Mouse (Mus musculus) layer of hippocampus, postnatal 10 days (tissue): ENCODE measurements around the gene Ube2l3. TPM values are rescaled to one million over a fixed set of nuclear protein-coding genes. Genes with fewer than 3 reads are reported as not detected.

Experiments used
- DNase-seq, 2 experiments: peaks; one replicate each; pipeline ENCODE4 v3.0.0; 2021; ENCODE audit warnings: low spot score in 2 of 2
- total RNA-seq, 2 experiments: library from RNA; stranded (reverse); gene quantifications; 2 replicates each; pipeline ENCODE4 v1.2.3; 2021

Gene Ube2l3
- total RNA-seq, 2 experiments from 2014 or later: 173 to 178 TPM

DNA sequence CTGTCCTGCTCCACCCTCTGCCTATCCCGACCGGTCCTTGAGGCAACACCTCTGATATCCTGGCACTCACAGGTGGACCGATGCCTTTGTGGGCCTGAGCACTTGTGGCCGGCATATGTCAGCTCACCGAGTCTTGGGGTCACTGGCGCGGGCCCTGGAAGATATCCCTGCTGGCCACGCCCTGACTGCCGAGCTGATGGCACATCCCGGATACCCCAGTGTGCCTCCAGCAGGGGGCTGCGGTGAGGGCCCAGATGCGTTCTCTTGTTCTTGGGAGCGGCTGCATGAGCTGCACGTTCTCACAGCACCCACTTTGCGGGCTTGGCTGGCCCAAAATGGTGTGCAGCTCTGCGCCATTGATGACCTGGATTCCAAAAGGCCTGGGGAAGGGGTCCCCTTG is 54.4 kb downstream of the Ube2l3 start:
- DNase-seq: peak in 1 of 2 experiments; percentile 48

DNA sequence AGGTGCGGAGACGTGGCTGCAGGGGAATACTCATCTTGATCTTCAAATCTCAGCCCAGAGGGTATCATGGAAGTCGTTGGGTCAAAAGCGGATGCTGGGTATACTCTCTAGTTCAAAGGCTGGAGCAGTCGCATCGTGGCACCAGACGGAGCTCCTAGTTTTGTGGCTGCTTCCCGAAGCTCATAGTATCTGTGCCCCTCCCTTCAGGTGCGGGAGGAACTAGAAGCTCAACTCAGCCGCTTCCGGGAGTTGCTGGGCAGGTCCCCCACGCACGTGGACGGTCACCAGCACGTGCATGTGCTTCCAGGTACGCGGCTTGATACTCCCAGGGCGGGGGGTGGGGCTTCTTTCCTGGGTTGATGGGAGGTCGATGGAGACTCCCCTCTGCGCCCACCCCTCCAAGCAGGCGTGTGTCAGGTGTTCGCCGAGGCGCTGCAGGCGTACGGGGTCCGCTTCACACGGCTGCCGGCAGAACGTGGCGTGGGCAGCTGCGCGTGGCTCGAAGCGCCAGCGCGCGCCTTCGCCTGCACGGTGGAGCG is 55.0 kb downstream of the Ube2l3 start:
- peak in 1 of 2 experiments; percentile 47 for DNase-seq

DNA sequence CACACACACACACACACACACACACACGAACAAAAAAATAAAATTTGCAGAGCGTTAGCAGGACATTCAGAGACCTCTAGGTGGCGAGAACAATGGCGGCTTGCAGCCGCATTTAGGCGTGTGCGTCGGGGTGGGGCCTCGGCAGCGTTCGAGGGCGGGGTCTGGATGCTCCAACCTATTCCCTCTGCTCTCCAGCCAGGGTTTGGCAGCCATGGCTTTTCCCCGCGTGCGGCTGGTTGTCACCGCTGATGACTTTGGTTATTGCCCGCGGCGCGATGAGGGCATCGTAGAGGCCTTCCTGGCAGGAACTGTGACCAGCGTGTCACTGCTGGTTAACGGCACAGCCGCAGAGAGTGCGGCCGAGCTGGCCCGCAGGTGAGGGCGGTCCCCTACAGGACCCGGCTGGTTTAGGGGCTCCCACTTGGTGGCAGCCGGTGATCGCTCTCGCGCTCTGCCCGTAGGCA is 55.6 kb downstream of the Ube2l3 start, which contains the start of gene Ccdc116:
TSS of gene Ccdc116 (minus strand) at position 458 of the 464 bp plus-strand sequence.
- peak; percentile 74 to 79 for DNase-seq

DNA sequence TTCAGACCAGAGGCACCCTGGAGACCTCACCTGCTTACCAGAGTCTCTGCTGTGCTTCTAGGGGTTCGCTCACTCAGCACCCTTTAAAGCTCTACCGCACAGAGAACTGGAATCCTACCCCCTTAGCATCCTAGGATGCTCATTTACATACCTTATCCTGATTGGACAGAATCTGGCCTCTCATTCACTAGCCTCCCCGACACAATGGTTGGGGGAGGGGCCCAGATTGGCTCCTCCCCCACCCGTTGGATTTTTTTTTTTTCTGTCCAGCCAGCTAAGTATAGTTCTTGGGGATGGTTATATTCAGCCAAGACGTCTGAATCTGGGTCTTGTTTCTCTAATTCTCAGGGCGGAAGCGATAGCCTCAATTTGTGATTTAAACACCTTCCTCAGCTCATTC is 58.1 kb downstream of the Ube2l3 start, which contains the start of gene Ydjc:
TSS of gene Ydjc (plus strand) at position 283 of the 400 bp plus-strand sequence.
- no peak for DNase-seq

DNA sequence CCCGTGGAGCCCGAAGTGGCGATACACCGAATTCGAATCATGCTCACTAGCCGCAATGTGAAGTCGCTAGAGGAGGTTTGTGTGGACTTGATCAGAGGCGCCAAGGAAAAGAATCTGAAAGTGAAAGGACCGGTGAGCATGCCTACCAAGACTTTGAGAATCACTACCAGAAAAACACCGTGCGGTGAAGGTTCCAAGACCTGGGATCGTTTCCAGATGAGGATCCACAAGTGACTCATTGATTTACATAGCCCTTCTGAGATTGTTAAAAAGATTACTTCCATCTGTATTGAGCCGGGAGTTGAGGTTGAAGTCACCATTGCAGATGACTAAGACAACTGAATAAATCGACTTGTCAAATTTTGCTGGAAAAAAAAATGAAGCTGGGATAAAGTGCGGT is 65.1 kb downstream of the Ube2l3 start:
- no peak for DNase-seq

DNA sequence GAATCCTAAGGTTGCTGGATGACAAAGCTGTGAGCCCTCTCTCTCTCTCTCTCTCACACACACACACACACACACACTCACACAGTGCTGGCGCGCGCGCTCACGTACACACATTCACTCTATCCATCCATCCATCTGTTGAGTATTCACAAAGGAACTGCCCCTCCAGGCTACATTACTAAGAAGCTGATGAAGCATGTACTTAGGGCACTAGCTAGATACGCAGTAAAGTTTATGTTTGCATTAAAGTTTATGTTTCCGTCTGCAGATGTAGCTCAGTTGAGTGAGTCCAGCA is 69.6 kb downstream of the Ube2l3 start:
- DNase-seq: no peak

DNA sequence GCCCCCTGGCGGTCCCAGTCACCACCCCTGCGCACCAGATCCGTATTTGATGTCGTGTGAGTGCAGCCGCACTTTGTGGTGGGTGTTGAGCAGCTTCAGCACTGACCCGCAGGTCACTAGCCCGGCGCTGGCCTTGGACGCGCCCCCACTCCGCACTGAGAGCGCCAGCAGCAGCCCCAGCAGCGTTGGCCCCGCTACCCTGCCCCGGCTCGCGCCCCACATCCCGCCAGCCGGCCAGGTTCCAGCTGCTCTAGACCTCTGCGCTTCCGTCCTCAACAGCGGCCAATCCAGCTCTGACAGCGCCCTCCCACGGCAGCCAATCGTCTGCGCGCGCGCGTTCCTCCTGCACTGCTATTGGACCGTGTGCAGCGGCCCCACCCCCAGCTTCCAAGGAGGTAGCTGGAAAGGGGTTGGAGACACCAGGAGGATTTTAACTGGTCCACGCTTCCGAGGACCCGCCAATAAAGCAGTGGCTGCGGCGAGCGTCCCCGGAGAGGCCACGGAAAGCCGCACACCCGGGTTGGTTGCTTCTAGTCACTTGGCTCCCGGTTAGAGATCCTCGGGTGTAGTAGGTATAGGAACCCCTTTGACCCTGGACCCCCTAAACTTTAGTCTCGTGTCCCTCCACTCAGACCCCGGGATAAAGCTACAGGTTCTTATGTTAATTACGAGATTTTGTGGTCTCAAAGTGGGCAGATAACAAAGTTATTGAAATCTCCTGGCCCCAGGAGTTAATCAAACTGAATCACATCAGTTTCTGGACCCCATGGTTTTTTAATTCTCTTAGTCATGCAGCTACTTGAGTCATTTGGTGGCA is 70.2 kb downstream of the Ube2l3 start, which contains the start of gene Sdf2l1:
TSS of gene Sdf2l1 (minus strand) at position 295 of the 817 bp plus-strand sequence.
- DNase-seq: peak; percentile 97 to 98

DNA sequence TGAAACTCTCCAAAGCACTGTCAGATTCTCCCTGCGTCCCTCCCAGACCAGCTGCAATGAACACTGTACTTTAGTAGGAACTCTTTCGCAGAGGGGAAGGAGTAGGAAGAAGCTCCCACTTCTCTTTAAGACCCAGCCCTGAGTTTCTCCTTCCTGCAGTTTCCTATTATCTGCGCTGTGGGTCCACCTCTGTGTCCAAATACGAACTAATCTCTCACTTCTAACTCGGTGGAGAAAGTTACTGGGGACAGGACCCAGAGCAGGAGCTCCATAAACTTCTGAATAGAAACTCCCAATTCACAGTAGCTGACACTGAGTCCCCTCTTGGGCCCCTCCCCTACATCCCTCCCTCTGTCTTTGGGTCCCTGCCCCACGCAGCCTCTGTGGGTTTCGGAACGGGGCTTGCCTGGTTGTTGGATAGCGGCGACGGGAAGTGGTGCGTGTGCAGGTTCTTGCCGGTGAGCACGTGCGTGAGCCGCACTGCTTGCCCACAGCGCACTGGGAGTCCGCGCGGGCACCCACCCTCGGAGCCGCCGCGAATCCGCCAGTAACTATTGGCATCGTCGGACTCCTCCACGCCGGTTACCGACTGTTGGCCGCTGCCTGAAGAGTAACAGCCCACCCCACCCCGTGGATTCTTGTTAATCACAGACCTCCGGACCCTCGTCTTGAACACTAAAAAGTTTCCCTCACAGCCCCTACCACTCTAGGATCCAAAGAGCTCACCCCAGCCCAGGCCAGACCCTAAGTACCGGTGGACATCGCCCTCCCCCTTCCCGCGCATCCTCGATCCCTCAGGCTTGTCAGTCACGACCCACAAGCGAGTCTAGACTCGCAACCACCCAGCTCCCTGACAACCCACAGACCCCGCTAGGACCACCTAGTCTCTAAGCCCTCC is 71.0 kb downstream of the Ube2l3 start:
- DNase-seq: no peak

DNA sequence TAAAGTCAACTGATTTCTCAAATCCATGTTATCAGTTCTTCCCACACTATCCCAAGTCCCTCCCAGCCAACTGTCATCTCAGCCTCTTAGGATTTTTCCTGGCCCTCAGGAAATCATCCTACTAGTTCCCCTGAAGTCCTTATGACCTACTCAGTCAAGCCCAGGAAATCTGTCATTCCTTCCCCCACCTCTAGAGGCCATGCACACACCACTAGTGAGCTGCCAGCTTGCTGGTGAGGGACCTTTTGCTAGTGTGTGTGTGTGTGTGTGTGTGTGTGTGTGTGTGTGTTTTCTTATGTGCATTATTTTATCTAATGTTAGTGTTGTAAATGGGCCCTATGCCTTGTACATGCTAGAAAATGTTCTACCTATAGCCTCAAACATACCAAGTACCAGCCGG is 75.2 kb downstream of the Ube2l3 start:
- peak; percentile 32 to 52 for DNase-seq

DNA sequence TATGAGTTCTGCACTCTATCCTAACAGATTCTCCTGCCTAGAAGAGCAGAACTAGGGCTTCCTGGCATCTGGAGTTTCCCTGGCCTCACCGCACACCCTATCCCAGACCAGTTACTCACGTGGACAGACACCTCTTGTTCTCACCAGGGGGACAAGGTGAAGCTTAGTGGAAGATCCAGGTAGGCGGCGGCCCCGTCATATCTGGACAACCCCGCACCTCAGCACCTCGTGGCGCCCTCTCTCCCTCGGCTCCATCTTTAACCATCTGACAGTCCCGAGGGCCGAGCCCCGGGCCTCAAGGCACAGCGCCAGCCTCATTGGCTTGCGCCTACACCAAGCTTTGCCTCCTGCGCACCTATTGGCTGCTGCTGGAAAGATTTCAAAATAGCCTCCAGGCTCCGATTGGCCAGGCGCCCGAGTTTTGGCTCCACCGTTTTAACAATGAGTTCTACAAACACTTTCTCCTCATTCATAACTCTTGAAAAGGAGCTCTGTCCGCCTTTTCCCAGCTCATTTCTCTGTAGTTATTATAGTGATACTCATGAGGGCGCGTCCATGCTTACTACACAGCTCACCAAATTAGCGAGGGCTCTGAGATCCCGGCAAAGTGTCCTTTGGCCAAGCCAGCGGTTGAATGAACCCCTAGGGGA is 77.5 kb downstream of the Ube2l3 start, which contains the start of gene 2610318N02Rik:
TSS of gene 2610318N02Rik (minus strand) at position 297 of the 650 bp plus-strand sequence.
- peak; percentile 49 to 60 for DNase-seq

DNA sequence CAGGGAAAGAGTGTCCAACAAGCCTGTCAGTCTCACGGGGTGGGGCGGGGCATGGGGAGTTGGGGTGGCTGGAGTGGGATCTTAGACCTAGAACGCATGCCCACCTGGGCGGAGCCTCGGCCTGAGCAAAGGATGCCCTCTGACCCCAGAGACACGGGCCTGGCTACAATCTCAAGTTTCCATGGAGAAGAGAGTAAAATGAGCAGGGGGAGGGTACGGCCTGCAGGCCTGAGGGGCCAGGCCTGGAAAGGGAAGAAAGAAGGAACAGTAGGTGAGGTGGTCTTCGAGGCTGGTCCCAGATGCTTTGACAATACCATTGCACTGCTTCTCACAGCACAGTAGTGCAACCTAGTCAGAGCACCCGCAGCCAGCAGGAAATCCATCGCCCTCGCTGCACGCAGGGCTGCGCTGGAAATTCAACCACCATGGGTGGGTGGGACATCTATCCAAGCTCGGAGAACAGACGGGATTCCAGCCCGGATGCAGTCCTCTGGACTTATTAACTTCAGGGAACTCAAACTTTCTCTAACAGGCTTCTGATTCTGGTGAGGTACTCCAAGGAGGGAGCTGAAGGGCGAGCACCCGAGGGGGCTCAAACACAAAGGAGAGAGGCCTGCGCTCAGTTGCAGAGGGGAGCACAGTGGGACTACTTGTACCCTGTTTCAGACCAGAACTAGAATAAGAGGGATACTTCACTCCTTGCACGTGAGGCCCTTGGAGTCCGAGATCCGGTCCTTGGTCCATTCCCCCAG is 78.2 kb downstream of the Ube2l3 start:
- no peak for DNase-seq

DNA sequence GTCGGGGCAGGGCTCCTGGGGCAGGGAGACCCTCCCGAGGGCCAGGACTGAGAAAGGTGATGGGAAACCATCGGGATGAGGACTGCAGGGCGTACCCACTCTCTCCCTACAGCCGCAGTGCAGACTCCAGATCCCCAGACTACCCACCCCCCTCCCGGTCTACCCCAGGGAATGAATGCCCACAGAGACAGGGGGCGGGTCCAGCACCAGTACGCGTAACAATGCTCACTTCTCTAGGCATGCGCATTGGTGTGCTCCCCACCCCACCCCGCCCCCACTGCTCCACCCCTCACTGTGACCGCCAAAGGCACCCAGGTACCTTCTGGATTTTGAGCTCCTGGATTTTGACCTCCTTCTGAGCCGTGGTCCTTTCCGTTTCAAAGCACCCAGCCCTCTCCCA is 80.9 kb downstream of the Ube2l3 start:
- DNase-seq: no peak

DNA sequence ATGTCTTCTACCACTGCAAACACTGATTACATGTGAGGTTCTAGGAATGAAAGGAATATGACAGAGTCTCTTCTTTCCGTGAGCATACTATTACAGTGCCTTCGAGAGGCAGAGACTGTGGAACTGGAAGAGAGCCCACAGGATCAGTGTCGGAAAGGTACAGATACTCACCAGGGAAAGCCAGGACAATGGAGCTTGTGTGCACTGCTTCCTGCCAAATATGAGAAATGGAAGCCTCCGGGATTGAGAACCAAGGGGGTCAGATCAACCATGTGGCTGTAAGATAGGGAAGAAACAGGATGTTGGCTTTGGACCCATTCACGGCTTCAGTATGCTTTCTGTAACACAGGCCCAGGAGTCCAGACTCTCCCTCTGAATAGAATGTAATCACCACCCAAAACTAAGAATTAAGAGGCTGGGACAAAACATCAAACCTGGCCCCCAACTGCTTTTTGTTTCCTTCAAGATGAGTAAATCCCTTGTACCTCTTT is 85.1 kb downstream of the Ube2l3 start:
- no peak for DNase-seq

DNA sequence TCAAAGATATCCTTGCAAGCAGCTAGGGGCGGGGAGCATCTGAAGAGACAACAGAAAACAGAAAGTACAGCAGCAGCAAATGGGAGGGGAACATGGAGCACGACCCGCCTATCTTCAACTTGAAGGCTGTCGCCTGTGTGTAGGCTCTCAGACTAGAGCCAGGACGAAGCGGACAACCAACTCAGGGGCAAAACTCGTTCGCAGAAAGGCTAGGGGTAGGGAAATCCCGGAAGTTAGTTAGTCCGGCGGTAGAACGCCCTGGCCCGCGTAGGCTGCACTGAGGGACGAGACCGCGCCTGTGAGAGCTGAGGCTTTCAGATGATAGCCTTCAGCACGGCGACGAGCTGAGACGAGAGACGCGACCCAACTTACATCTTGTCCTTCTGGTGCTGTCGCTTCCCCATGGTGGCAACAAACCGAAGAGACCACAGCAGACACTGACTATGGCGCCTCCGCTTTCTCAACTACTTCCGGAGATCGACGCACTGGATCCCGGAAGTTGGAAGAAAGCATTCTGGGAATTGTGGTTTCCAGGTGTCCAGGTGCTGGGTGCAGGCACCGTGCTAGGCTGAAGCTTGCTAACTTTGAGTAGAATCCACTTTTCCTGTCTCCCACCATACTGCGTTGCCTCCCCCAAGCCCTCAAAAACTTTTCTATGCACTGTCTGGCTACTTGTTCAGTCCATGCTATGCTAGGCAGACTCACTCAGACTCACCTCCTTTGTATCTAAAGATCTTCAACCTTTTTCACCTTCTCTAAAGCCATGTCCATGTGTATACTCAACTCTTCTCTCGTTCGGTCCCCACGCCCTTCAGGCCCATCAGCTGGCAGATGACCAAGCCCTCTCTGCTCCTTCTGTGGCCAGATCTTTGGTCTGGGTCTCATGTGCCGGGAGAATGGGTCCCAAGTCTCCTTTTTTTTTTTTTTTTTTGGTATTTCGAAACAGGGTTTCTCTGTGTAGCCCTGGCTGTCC is 91.4 kb downstream of the Ube2l3 start, which contains the start of gene Ppil2:
TSS of gene Ppil2 (minus strand) at position 487 of the 973 bp plus-strand sequence.
- DNase-seq: peak; percentile 62 to 69

DNA sequence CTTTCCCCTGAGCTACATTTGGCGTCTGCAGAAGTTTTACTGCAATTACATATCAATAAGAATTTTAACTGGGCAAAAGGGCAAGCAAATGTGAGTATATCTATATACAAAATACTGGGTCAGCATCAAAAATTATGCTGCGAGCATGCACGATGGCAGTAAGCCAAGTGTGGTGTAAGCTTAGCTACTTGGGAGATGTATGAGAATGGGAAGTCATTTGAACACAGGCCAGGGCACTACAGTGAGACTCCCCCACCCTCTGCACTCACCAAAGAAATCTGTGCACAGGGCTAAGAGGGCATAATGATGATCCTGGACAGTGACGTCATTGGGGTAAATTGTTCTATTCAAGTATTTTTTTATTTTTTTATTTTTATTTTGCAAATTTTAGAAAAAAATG is 97.8 kb downstream of the Ube2l3 start:
- no peak for DNase-seq

DNA sequence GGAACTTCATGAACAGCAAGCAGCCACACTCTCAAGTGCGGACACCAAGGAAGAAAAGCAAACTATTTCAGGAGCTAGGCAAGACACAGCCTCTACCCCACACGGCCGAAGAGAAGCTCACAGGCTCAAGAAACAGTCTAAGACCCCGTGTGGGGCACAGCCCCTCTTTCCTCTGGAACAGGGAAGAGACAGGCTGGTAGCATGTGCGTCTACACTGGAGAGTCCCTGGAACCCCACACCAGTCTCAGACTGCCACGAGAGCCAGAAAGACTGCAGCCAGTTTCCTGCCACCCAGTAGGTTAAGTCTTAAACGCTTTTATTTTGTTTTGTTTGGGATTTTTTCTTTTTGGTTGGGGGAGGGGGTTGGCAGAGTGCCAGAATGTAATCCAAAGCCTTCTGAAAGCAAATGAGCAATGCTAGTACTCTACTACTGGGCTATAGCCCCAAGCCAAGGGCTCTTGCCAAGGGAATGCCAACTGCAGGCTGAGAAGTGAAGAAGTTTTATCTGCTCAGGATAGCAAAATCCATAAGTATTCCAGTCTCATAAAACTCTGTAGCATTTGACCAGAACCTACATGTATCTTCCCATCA is 99.7 kb downstream of the Ube2l3 start:
- peak; percentile 21 to 44 for DNase-seq
